8 mouse cellular contexts compared by ENCODE assay signal in genomic region chr11:82990612-82991385, GRCm38 (mm10). TPM values are rescaled to one million over a fixed set of nuclear protein-coding genes. Genes with fewer than 3 reads are reported as not detected.
DNase-seq lines count a peak whose midpoint lies in the region; ATAC-seq and TF ChIP-seq lines count a peak whose summit lies in the region.
"Not testable (repeated sequence)": the region's sequence is repeated elsewhere in the genome, so short reads cannot be mapped to it uniquely, and the experiment has no call there.

No protein-coding gene starts in this region.

- ATAC-seq in Patski = peak; percentile 51
- ATAC-seq in embryonic facial prominence, embryonic 12.5 days (ENCODE audit: insufficient number of reproducible peaks, insufficient read depth, low FRiP score, low TSS enrichment) = peak; percentile 64; the same call in 1 of the 2 replicates
- peak; percentile 42; the same call in 1 of the 2 replicates for ATAC-seq in limb, embryonic 12.5 days (ENCODE audit: insufficient number of reproducible peaks, insufficient read depth, low FRiP score, low TSS enrichment, low read depth)
- peak; percentile 61 for ATAC-seq in neutrophil, adult 5-6 weeks (ENCODE audit: extremely low read depth, insufficient number of reproducible peaks, low FRiP score, poor library complexity, severe bottlenecking)

- not testable (repeated sequence) for DNase-seq in Patski (ENCODE audit: low read depth, low spot score)
- peak; percentile 46 to 49 for DNase-seq in heart, adult 2 months
- DNase-seq in induced T-regulatory cell, adult 2 months (ENCODE audit: low read depth) = peak; percentile 70
- peak; percentile 42 for DNase-seq in thymus, postnatal 4 days

- CTCF ChIA-PET in Patski (lab: Charles Lee) = not testable (repeated sequence)

- not testable (repeated sequence) for H3K79me2 ChIP-seq in heart, adult 2 months (replicated peaks; ENCODE audit: control insufficient read depth, insufficient read depth, low read length)
- H3K79me2 ChIP-seq in macrophage (ENCODE audit: inconsistent target) = peaks cover 55% of the 10 kb centered on the region

- peak overlapping the region; percentile 38 for H3K4me3 ChIP-seq in embryonic facial prominence, embryonic 12.5 days
- peak overlapping the region; percentile 59 for H3K4me3 ChIP-seq in heart, adult 2 months
- H3K4me3 ChIP-seq in limb, embryonic 12.5 days (replicated peaks) = peak overlapping the region; percentile 46
- H3K4me3 ChIP-seq in macrophage (ENCODE audit: inconsistent target) = peak overlapping the region; percentile 58

- not testable (repeated sequence) for H3K27me3 ChIP-seq in Patski; embryonic facial prominence, embryonic 12.5 days; heart, adult 2 months (ENCODE audit: control insufficient read depth, insufficient read depth, low read length); limb, embryonic 12.5 days

- H3K27ac ChIP-seq in embryonic facial prominence, embryonic 12.5 days; limb, embryonic 12.5 days: not testable (repeated sequence)
- H3K27ac ChIP-seq in heart, adult 2 months = peak overlapping the region; percentile 81
- H3K27ac ChIP-seq in macrophage = peak overlapping the region; percentile 86

- intact Hi-C loops in heart, adult 2 months (cut with DNase I) = not testable (repeated sequence)

- POLR2A ChIA-PET in Patski (lab: Charles Lee) = not testable (repeated sequence)

- H3K9me3 ChIP-seq in embryonic facial prominence, embryonic 12.5 days; limb, embryonic 12.5 days: not testable (repeated sequence)

- not testable (repeated sequence) for TF ChIP-seq CTCF in Patski (IDR thresholded peaks at IDR 0.05); heart, adult 2 months (IDR thresholded peaks at IDR 0.05)

- TF ChIP-seq POLR2A in heart, adult 2 months (IDR thresholded peaks at IDR 0.05; ENCODE audit: insufficient read depth, low read depth, low read length) = not testable (repeated sequence)

- H3K9ac ChIP-seq in embryonic facial prominence, embryonic 12.5 days = peak overlapping the region; percentile 45; the same call in 1 of the 2 replicates
- H3K9ac ChIP-seq in heart, adult 2 months (ENCODE audit: low read depth, low read length) = peak overlapping the region; percentile 33
- peak overlapping the region; percentile 58 for H3K9ac ChIP-seq in limb, embryonic 12.5 days (replicated peaks)

- not testable (repeated sequence) for TF ChIP-seq EP300 in heart, adult 2 months (IDR thresholded peaks at IDR 0.05; ENCODE audit: insufficient read depth, low read depth, low read length)

- H3K4me1 ChIP-seq in embryonic facial prominence, embryonic 12.5 days; heart, adult 2 months (ENCODE audit: control insufficient read depth, insufficient read depth, low read length): not testable (repeated sequence)
- H3K4me1 ChIP-seq in limb, embryonic 12.5 days (replicated peaks) = peaks cover 19% of the 10 kb centered on the region

- H3K36me3 ChIP-seq in embryonic facial prominence, embryonic 12.5 days; heart, adult 2 months (ENCODE audit: control insufficient read depth, insufficient read depth, low read length); limb, embryonic 12.5 days; macrophage (ENCODE audit: inconsistent target): not testable (repeated sequence)

- in situ Hi-C loops in Patski (cut with MboI; ENCODE audit: low pct_unique_long_range_greater_than_20kb) = not testable (repeated sequence)

- H3K4me2 ChIP-seq in embryonic facial prominence, embryonic 12.5 days (replicated peaks) = peak overlapping the region; percentile 79
- peak overlapping the region; percentile 81 for H3K4me2 ChIP-seq in limb, embryonic 12.5 days

- 18% methylated on average over 19 of the region's 19 CpGs for WGBS in embryonic facial prominence, embryonic 12.5 days
- 5% methylated on average over 19 of the region's 19 CpGs for WGBS in heart, adult 2 months
- WGBS in limb, embryonic 12.5 days = 11% methylated on average over 19 of the region's 19 CpGs
- 16% methylated on average over 19 of the region's 19 CpGs for WGBS in macrophage (ENCODE audit: missing documents)

RNA-seq across cellular contexts. Expression of gene Slfn9, which starts 0.8 kb away (rescaled TPM):
- polyA plus RNA-seq in Patski (2021) (5.4 TPM), macrophage (2018) (24.7 to 28.8 TPM (median 27.0 TPM) in 3 replicates)
- polyA plus RNA-seq in embryonic facial prominence, embryonic 12.5 days (2016; fragmentation: Nextera tagmentation; extraction: Ambion mirVana) = 18.1 and 19.2 TPM in 2 replicates
- under 1 TPM; 0.82 to 0.99 TPM for total RNA-seq in heart, adult 2 months (2021)
- polyA plus RNA-seq in heart, adult 2 months (2012; rRNA removed) = 0.20 and 0.53 TPM in 2 replicates
- polyA plus RNA-seq in limb, embryonic 12.5 days (2016; fragmentation: Nextera tagmentation; extraction: Ambion mirVana) = 18.7 and 19.0 TPM in 2 replicates
- total RNA-seq in macrophage (2018; cell fraction: chromatin; rRNA removed) = 100 to 1,000 TPM in 1 of 26 experiments, 10 to 100 TPM in 25; 10.2 to 267 (median 38.9) TPM
- total RNA-seq in macrophage (2018; cell fraction: cytosol; rRNA removed) = 100 to 1,000 TPM in 4 of 26 experiments, 10 to 100 TPM in 22; 16.4 to 122 (median 54.7) TPM
- total RNA-seq in macrophage (2018; cell fraction: nucleus; rRNA removed) = 100 to 1,000 TPM in 4 of 26 experiments, 10 to 100 TPM in 22; 14.0 to 224 (median 67.3) TPM
- total RNA-seq in neutrophil, adult 5-6 weeks (2017) = 5.5 and 8.0 TPM in 2 replicates

RNA-seq across cellular contexts. Expression of gene Slfn8, which starts 29.8 kb away (rescaled TPM):
- 0.92 TPM for polyA plus RNA-seq in Patski (2021)
- 0.20 and 0.64 TPM in 2 replicates for polyA plus RNA-seq in embryonic facial prominence, embryonic 12.5 days (2016; fragmentation: Nextera tagmentation; extraction: Ambion mirVana)
- under 1 TPM; 0.47 to 0.91 TPM for total RNA-seq in heart, adult 2 months (2021)
- polyA plus RNA-seq in heart, adult 2 months (2012; rRNA removed) = 0.51 and 0.82 TPM in 2 replicates
- 0.26 and 0.36 TPM in 2 replicates for polyA plus RNA-seq in limb, embryonic 12.5 days (2016; fragmentation: Nextera tagmentation; extraction: Ambion mirVana)
- total RNA-seq in macrophage (2018; cell fraction: chromatin; rRNA removed) = 1,000 to 10,000 TPM in 3 of 26 experiments, 100 to 1,000 TPM in 23; 149 to 1,206 (median 560) TPM
- 100 to 1,000 TPM in 15 of 26 experiments, 10 to 100 TPM in 11; 69.3 to 339 (median 209) TPM for total RNA-seq in macrophage (2018; cell fraction: cytosol; rRNA removed)
- 100 to 1,000 TPM in 25 of 26 experiments, 10 to 100 TPM in 1; 97.1 to 956 (median 621) TPM for total RNA-seq in macrophage (2018; cell fraction: nucleus; rRNA removed)
- 43.7 to 104 TPM (median 83.5 TPM) in 3 replicates for polyA plus RNA-seq in macrophage (2018)
- 130 and 136 TPM in 2 replicates for total RNA-seq in neutrophil, adult 5-6 weeks (2017)

RNA-seq across cellular contexts. Expression of gene Slfn5, which starts 39.6 kb away (rescaled TPM):
- polyA plus RNA-seq in Patski (2021) (not detected), macrophage (2018) (138 to 296 TPM (median 191 TPM) in 3 replicates)
- polyA plus RNA-seq in embryonic facial prominence, embryonic 12.5 days (2016; fragmentation: Nextera tagmentation; extraction: Ambion mirVana) = 1.2 and 1.3 TPM in 2 replicates
- 10 to 100 TPM; 54.1 to 59.2 TPM for total RNA-seq in heart, adult 2 months (2021)
- 17.9 and 41.8 TPM in 2 replicates for polyA plus RNA-seq in heart, adult 2 months (2012; rRNA removed)
- polyA plus RNA-seq in limb, embryonic 12.5 days (2016; fragmentation: Nextera tagmentation; extraction: Ambion mirVana) = 0.41 and 0.58 TPM in 2 replicates
- 1,000 to 10,000 TPM in 1 of 26 experiments, 100 to 1,000 TPM in 25; 172 to 1,160 (median 366) TPM for total RNA-seq in macrophage (2018; cell fraction: chromatin; rRNA removed)
- total RNA-seq in macrophage (2018; cell fraction: cytosol; rRNA removed) = 100 to 1,000 TPM; 262 to 673 (median 415) TPM
- 100 to 1,000 TPM; 136 to 954 (median 611) TPM for total RNA-seq in macrophage (2018; cell fraction: nucleus; rRNA removed)
- 117 and 124 TPM in 2 replicates for total RNA-seq in neutrophil, adult 5-6 weeks (2017)

Comparison
In these comparisons a context has a peak if more than half of its experiments do, and no peak if none do; other contexts are left out.
1. RNA of gene Slfn8, which starts 29.8 kb away (polyA plus RNA-seq): 43.7 to 104 TPM in macrophage; 0.92 TPM in Patski (single experiment), 0.20 to 0.64 TPM in embryonic facial prominence, embryonic 12.5 days, 0.51 to 0.82 TPM in heart, adult 2 months and 0.26 to 0.36 TPM in limb, embryonic 12.5 days; every median in the first group is over 10 times any median in the second.
2. Peak in every context shown above with its lines, with median percentiles within 50 percentile points of each other: ATAC-seq, H3K4me3 ChIP-seq and H3K9ac ChIP-seq.